Mouse (Mus musculus) left cerebral cortex, adult 8-10 months (tissue): ENCODE data around the gene Apol10b. TPM values are rescaled to one million over a fixed set of nuclear protein-coding genes. Genes with fewer than 3 reads are reported as not detected.
"Not testable (repeated sequence)": the region's sequence is repeated elsewhere in the genome, so short reads cannot be mapped to it uniquely, and the experiment has no call there.

Experiments used
- DNase-seq, 2 experiments: peaks; one replicate each; pipeline ENCODE4 v3.0.0; 2022; ENCODE audit warnings: low spot score in 2 of 2
- total RNA-seq, 4 experiments: library from RNA; stranded (reverse); gene quantifications; 2 replicates each; pipeline ENCODE4 v1.2.4; 2022

Apol10b gene
- under 1 TPM in 3 of 4 experiments, not detected in 1; 0.25 to 0.33 (median 0.27) TPM for total RNA-seq

DNA sequence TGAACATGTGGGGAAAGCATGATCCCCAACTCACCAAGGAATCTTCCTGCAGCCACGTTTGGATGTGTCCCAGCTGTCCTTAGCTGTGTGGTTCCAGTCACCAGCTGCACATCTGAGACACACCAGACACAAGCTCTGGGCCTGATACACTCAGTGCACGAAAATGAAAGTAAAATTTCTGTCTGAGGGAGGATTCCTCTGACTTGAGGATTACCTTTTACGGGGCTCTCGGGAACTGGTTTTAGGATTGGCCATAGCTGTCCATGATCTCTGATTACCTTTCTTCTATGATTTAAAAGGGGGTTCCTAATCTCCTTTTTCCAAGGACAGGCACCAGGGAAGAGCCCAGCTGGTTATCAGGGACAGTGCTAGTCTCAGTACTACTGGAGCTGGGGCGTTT, at the start of gene Apol10b:
Gene Apol10b, minus strand, starts transcription at position 165 of the 400 bp plus-strand sequence.
- no peak for DNase-seq

DNA sequence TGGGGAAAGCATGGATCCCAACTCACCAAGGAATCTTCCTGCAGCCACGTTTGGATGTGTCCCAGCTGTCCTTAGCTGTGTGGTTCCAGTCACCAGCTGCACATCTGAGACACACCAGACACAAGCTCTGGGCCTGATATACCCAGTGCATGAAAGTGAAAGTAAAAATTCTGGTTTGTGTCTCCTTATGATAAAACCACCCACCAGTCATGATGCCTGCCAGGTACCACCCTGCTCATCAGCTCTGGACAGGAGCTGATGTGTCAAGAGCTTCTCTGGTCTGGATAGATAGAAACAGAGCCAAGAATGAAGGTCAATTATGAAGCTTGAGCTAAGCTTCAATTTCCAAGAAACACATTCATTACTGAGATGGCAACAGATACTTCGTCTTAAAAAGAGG, 47.3 kb upstream of the Apol10b start, which contains the start of gene Apol11b:
Gene Apol11b, minus strand, starts transcription at position 111 of the 400 bp plus-strand sequence.
- not testable (repeated sequence) for DNase-seq

DNA sequence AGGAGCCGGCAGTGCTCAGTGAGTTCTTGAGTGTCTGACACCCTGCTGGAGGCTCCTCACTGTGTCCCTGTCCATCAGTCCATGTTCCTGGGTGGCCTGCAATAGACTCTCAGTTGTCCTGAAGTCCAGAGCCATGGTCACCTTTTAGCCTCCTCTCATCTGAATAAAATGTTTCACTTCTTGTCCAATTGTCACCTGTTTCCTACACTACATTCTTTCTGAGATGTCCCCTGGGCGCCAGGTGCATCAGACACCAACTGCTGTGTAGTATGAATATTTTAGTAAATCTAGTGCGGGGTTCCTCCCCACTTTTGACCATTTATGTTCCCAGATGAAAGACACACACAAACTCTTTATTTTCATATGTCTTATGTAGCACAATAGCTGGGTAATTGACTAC, 33.9 kb upstream of the Apol10b start:
- DNase-seq, result not testable (repeated sequence)

DNA sequence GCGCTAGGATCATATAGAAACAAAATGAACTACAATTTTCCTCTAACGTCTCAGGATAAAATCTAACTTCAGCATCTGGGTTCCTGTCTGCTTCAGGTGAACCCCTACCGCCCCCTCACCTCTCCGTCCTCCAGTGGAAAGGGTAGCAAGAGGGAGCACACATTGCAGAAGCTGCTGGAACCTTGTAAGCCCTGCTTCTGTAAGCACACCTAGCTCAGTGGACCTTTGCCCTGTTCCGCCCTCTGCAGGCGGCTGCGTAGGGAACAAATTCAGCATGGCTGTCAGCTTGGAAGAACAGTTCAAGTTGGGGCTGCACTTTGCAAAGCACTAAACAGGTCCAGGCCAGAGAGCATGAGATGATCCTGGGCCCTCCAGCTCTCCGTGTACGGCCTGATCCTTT, 32.7 kb upstream of the Apol10b start:
- DNase-seq, result not testable (repeated sequence)

DNA sequence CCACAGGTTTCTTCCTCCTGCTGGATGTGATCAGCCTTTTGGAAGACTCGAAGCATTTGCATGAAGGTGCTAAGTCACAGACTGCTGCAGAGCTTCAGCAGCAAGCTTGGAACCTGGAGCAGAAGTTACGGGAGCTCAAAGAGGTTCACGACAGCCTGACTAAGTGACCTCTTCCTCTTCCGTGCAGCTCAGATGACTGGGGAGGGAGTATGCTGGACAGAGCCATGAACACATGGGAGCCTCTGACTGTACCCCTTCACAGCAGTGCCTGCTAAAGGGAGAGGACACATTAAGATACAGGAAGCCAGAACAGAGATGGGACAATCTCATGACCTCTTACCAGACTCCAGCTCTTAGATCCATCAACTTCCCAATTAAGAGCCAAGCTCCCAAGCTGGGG, 30.5 kb upstream of the Apol10b start:
- DNase-seq, result not testable (repeated sequence)

DNA sequence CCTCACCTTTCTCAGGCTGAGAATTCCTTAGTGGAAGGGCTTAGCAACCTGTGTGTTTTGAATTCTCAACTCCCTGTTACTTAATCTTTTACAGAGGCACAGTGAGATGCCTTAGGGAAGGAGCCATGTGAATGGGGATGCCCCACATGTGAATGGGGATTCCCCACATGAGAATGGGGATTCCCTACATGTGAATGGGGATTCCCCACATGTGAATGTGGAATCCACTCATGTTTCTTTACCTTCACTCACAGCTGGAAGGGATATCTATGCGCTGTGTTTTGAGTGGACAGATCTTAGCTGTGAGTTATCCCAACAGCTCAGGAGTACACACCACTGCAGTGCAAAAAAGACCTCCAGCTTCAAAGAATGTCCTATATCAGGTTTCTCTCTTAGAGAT, 28.8 kb upstream of the Apol10b start:
- no peak for DNase-seq

DNA sequence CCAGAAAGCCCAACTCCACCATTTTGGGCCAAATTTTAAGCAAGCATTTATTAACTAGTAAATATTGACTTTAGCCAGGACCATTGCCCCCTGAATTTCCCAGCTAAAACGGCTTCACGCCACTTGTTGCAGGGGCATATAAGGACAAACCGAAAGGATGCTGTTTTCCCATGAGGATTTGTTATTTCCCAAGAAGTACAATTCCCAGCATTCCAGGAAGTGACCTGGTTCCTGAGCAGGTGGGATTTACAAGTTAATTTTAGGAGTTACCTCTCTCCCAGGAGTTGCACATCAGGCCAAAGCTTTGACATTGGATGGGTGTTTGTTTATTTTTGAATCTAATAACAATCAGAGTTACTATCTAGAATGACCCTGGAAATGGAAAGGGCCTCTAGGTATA, 10.1 kb upstream of the Apol10b start:
- DNase-seq, result no peak

DNA sequence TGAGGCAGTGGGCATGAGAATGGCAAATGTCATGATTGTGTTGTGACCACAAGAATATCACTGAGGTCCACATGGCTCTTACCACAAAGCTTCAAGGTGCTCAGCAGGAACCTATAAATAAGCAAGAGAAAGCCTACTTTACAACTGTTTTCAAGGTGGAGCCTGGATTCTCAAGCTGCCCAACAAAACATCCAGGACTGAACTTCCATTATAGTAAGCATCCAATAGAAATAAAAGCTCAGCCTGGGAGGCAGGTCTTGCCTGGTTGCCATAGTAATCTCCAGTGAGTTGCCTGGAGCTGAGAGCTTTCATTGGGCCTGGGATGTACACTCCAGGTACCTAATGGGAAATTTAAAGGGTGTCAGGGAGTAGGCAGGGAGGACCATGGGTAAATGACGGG, 3.0 kb upstream of the Apol10b start, which contains the start of gene Gm36245:
Gene Gm36245, plus strand, starts transcription at position 301 of the 400 bp plus-strand sequence.
- no peak for DNase-seq

DNA sequence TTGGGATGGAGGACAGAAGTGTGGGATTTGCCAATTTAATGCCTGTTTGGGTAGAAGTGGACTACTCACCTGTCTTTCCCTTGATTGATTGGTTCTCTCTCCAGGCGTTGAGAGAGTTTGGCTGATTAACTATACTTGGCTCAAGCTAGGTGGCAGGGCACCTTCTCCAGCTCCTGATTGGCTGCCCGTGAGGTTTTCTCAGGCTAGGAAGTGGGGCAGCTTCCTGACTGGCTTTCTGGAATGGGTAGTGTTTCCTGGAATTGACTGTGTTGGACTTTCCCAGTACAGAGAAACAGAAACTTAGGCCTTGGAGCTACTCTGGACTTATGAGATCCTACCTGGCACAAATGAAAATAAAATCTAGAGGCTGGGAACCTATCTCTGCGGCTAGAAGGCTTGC, 2.5 kb upstream of the Apol10b start:
- DNase-seq, result no peak

DNA sequence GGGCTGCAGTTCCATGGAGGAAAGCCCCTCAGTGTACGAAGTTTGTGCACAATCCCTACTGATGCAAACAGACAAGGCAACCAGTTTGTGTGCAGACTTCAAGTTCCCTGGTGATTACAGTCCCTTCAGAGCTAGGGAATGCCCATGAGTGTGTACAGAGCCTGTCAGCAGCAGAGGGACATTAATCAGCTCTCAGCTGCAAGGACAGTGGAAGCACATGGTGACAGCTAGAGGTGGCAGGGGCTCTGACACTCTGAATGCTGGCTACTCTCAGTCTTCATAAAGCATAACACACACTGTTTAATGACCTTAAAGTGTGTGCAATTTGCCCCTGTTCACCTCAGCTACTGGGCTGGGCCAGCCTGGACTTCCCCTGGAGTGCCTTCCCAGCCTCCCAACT, 2.4 kb downstream of the Apol10b start:
- DNase-seq, result no peak

DNA sequence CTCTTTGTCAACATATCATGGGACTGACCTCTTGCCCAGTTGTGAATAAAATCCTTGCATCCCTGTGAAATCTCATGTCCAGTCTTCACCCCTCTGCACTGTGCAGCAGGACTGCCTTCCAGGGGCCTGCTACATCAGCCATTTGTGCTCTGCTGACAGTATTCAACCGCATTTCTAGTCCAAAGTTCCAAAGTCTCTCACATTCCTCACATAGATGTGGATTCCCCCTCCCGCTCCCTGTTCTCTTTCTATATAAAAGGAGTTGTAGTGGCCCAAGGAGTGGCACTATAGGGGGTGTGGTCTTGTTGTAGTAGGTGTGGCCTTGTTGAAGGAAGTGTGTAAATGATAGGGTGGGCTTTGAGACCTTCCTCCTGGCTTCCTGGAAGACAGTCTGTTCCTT, 5.0 kb downstream of the Apol10b start:
- no peak for DNase-seq

DNA sequence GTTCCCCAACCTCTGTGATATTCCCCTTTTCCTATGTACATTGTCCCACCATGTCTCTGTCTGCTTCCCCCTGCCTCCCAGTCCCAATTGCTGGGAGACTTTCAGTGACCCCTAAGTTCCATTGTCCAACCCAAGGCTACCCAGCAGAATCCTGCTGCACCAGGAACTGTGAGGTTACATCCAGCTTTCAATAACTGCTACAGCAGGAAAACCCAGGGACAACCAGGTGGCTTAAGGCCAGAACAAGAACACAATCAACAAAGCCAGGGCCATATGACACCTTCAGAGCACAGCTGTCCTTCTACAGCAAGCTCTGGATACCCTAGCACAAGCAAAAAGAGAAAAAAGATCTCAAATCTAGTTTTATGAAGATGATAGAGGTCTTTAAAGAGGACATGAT, 6.9 kb downstream of the Apol10b start:
- DNase-seq, result no peak

DNA sequence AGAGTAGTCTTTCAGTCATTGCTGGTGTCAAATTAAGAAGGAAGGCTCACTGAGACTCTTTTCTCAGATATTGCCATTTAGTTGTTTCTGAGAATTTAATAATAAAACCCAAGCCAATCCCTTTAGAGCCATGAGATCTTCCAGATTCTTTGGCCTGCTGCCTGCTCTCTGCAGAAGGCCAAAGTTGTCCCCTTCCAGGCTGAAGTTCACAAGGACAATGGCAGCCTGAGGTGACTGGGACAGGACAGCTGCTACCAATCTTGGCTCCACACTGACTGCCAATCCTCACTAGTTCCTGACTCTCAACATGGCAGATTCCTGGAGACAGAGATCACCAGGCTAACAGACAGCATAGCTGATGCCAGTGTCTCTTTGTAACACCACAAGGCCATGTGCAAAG, 8.9 kb downstream of the Apol10b start:
- DNase-seq, result no peak

DNA sequence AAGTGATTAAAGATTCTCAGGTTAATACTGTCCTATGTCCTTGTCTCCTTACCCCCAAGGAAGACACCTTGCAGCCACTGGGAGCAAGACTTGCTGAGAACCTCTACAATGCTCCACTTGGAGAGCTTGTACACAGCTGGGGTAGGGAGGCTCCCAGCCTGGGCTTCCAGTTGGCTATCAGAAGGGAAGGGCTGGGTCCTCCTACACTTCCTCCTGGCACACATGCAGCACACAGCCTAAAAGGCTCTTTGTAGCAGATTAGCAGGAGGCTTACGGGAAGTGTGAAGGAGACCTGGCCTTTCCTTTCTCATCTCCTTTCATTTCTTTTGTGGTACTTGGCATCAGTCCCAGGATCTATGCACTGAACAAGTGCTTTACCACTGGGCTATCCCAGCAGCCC, 14.2 kb downstream of the Apol10b start:
- DNase-seq, result no peak

DNA sequence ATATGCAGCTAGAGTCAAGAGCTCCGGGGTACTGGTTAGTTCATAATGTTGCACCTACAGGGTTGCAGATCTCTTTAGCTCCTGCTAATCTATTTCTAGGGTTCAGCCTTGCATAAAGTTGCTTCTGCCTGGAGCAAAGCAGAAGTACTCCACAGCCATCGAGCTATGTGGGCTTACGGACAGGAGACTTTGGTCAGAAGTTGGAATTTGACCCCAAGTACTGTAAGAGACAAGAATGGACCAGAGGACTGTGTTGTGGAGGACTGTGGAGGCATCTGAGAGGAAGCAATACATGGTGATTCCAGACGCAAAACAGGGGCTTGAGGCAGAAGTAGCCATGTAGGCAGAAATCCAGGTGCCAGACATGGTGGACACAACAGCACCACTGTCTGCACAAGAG, 16.6 kb downstream of the Apol10b start:
- no peak for DNase-seq

DNA sequence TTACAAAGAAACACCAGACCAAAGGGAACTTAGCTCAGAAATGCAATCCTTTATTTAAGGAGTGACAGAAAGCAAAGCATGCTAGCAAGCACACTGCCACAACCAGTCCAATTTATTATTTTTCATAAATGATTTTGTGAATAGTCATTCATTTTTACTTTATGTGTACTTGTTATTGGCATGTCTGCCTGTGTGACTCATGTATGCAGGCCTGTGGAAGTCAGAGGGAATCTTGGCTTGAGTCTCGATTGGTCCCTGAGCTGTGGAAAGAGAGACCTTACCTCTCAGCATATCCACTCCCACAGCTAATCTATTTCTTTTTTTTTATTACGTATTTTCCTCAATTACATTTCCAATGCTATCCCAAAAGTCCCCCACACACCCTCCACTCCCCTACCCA, 17.1 kb downstream of the Apol10b start:
- no peak for DNase-seq

DNA sequence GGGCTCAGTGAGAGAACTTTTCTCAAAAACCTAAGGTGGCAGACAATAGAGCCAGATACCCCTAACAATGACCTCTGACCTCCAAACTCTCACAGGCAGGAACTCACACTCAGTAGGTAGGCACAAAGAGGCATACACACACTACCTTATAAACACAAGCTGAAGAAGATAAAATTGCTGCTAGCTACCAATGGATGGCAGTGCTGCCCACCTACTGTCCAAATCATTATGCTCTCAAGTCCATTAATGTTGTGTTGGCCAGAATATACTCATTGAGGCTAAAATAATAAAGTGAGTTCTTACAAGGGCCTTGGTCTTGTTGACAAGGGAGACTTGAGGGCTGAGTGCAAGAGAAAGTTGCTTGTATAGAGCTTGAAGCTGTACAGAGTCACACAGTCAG, 32.7 kb downstream of the Apol10b start:
- no peak for DNase-seq

DNA sequence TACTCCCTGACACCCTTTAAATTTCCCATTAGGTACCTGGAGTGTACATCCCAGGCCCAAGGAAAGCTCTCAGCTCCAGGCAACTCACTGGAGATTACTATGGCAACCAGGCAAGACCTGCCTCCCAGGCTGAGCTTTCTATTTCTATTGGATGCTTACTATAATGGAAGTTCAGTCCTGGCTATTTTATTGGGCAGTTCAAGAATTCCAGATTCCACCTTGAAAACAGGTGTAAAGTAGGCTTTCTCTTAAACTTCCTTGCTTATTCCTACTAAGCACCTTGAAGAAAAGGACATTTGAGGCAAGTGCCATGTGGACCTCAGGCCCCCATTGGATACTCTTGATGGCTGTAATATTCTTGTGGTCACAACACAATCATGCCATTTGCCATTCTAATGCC, 34.1 kb downstream of the Apol10b start, which contains the start of gene 1700025B11Rik:
Gene 1700025B11Rik, minus strand, starts transcription at position 101 of the 400 bp plus-strand sequence.
- DNase-seq, result no peak

DNA sequence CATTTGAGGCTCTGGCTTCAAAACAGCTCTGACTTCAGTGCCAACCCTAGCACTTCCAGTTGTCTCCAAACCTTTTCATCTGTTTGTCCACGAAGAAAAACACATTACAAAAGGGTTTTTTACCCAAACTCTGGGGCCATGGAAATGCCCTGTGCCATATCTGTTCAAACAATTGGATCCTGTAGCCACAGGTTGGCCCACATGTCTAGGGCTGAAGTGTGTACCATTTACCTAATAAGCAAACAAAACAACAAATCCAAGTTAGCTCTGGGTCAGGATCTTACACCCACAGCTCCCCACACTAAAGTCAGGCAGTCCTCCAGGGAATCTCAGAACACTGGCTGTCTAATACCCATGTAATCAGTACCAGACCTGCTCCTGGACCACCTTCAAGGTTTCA, 56.7 kb downstream of the Apol10b start:
- DNase-seq, result not testable (repeated sequence)

Other genes with a start within 250 kb of the Apol10b start
- under 1 TPM; 0.18 to 0.48 (median 0.29) TPM for gene Apol7a, start 197.0 kb downstream of the Apol10b start, total RNA-seq
- gene Apol9a, start 185.0 kb downstream of the Apol10b start, total RNA-seq, result under 1 TPM in 2 of 4 experiments, not detected in 2; 0.26 to 0.71 TPM
- gene Apol7b, start 148.6 kb downstream of the Apol10b start, total RNA-seq, result under 1 TPM in 3 of 4 experiments, not detected in 1; 0.25 to 0.67 (median 0.42) TPM
- gene Apol10a, start 119.1 kb downstream of the Apol10b start, total RNA-seq, result not detected
- gene Apol11a, start 87.9 kb downstream of the Apol10b start, total RNA-seq, result not detected
- gene Apol7c, start 62.8 kb downstream of the Apol10b start, total RNA-seq, result not detected
- gene 1700025B11Rik, start 34.2 kb downstream of the Apol10b start, total RNA-seq, result not detected
- gene Gm36245, start 3.1 kb upstream of the Apol10b start, total RNA-seq, result not detected
- gene Apol11b, start 47.2 kb upstream of the Apol10b start, total RNA-seq, result under 1 TPM in 3 of 4 experiments, not detected in 1; 0.19 to 0.36 (median 0.20) TPM
- gene Apol7e, start 102.7 kb upstream of the Apol10b start, total RNA-seq, result not detected
- not detected for gene Apol9b, start 132.9 kb upstream of the Apol10b start, total RNA-seq
- 1 to 10 TPM; 6.6 to 8.0 (median 7.3) TPM for gene Apol8, start 160.9 kb upstream of the Apol10b start, total RNA-seq
- gene Myh9, start 246.1 kb upstream of the Apol10b start, total RNA-seq, result 10 to 100 TPM; 65.9 to 77.7 (median 71.1) TPM